Mouse (Mus musculus): ENCODE data around the gene Nol4l. TPM values are rescaled to one million over a fixed set of nuclear protein-coding genes. Genes with fewer than 3 reads are reported as not detected.
A peak's percentile ranks its signal among the peaks of the same experiment; 100 is the strongest.

The Nol4l gene
- total and polyA plus RNA-seq, 3 experiments = 4.4 to 7.1 TPM; not detected in 1

- Histone ChIP-seq H3K27me3 (ENCODE audit: control insufficient read depth in 1 of 2, insufficient read depth in 2 of 2, low read length in 2 of 2) (no peaks in the 10 kb centered on the region), H3K9ac (ENCODE audit: control insufficient read depth, low read depth, low read length, poor library complexity, severe bottlenecking) (no peak overlapping the region), H3K79me2 (ENCODE audit: control insufficient read depth, insufficient read depth, low read length, poor library complexity) (no peaks in the 10 kb centered on the region), H3K4me3 (ENCODE audit: control insufficient read depth in 1 of 2, insufficient read depth in 1 of 2, low read depth in 2 of 2, low read length in 2 of 2) (no peak overlapping the region), H3K9me3 (replicated peaks; ENCODE audit: insufficient read depth, low read length) (no peaks in the 10 kb centered on the region), H3K36me3 (ENCODE audit: control insufficient read depth in 1 of 2, insufficient read depth in 2 of 2, low read length in 2 of 2) (peaks cover 0 to 41% of the 10 kb centered on the region in 2 experiments; a peak in 2 of 4 replicates), H3K27ac (ENCODE audit: control insufficient read depth, low read depth, low read length) (no peak overlapping the region; the same call in 1 of the 2 replicates), H3K4me1 (ENCODE audit: control insufficient read depth in 1 of 2, insufficient read depth in 2 of 2, low read length in 2 of 2) (peaks cover 36 to 58% of the 10 kb centered on the region in 2 experiments)
- TF ChIP-seq TBP (IDR thresholded peaks at IDR 0.05; ENCODE audit: low read depth, low read length) (no peak), KAT2A (conservative IDR thresholded peaks at IDR 0.05; ENCODE audit: low read depth, low read length) (no peak), NRF1 (IDR thresholded peaks at IDR 0.05; ENCODE audit: insufficient read depth, low read depth, low read length, poor library complexity, severe bottlenecking) (no peak), MYB (IDR thresholded peaks at IDR 0.05; ENCODE audit: low read depth, low read length) (no peak), ZKSCAN1 (IDR thresholded peaks at IDR 0.05; ENCODE audit: low read depth, low read length) (no peak), SIN3A (IDR thresholded peaks at IDR 0.05; ENCODE audit: low read length) (no peak), MYC (IDR thresholded peaks at IDR 0.05; ENCODE audit: low read depth, low read length) (no peak), USF2 (IDR thresholded peaks at IDR 0.05; ENCODE audit: borderline replicate concordance in 1 of 2, insufficient read depth in 1 of 2, low read depth in 1 of 2, low read length in 2 of 2) (no peak), RCOR1 (IDR thresholded peaks at IDR 0.05; ENCODE audit: low read depth, low read length) (no peak), MXI1 (IDR thresholded peaks at IDR 0.05; ENCODE audit: low read depth, low read length) (no peak), CHD1 (IDR thresholded peaks at IDR 0.05; ENCODE audit: low read depth, low read length) (no peak), TCF12 (IDR thresholded peaks at IDR 0.05; ENCODE audit: low read depth, low read length) (no peak)
- DNase-seq (ENCODE audit: low read depth, low spot score) = no peak
Observed at GRCm38 (mm10) chr2:153548221-153548923, 18.6 kb upstream of the Nol4l start.

GRCm38 (mm10) chr2:153547633-153548032 lies 17.9 kb upstream of the Nol4l start:
- no peak for TF ChIP-seq NELFE (IDR thresholded peaks at IDR 0.05; ENCODE audit: low read depth, low read length)
- peak; percentile 20 to 51; a peak in 2 of 4 replicates for TF ChIP-seq EP300 (IDR thresholded peaks at IDR 0.05; ENCODE audit: low read depth in 1 of 2, low read length in 2 of 2)
- 0 out of 2 replicates have a peak, but pooled peaks have one; percentile 33 for TF ChIP-seq GATA1 (IDR thresholded peaks at IDR 0.05; ENCODE audit: low read depth, low read length)
- no peaks in the 10 kb centered on the region for H3K9me3 ChIP-seq (replicated peaks; ENCODE audit: insufficient read depth, low read length)
- H3K27me3 ChIP-seq (ENCODE audit: control insufficient read depth in 1 of 2, insufficient read depth in 2 of 2, low read length in 2 of 2) = no peaks in the 10 kb centered on the region
- H3K36me3 ChIP-seq (ENCODE audit: control insufficient read depth in 1 of 2, insufficient read depth in 2 of 2, low read length in 2 of 2) = peaks cover 0 to 41% of the 10 kb centered on the region in 2 experiments; a peak in 2 of 4 replicates
- no peak overlapping the region for H3K4me3 ChIP-seq (ENCODE audit: control insufficient read depth in 1 of 2, insufficient read depth in 1 of 2, low read depth in 2 of 2, low read length in 2 of 2)
- no peak overlapping the region for H3K9ac ChIP-seq (ENCODE audit: control insufficient read depth, low read depth, low read length, poor library complexity, severe bottlenecking)
- H3K4me1 ChIP-seq (ENCODE audit: control insufficient read depth in 1 of 2, insufficient read depth in 2 of 2, low read length in 2 of 2) = peaks cover 37 to 65% of the 10 kb centered on the region in 2 experiments
- peak overlapping the region; percentile 3; the same call in 1 of the 2 replicates for H3K27ac ChIP-seq (ENCODE audit: control insufficient read depth, low read depth, low read length)
- no peaks in the 10 kb centered on the region for H3K79me2 ChIP-seq (ENCODE audit: control insufficient read depth, insufficient read depth, low read length, poor library complexity)
- DNase-seq (ENCODE audit: low read depth, low spot score) = peak; percentile 26

Data from MEL (cell line).